Mouse (Mus musculus) liver, postnatal 0 days (tissue): ENCODE data around the gene Vamp5. TPM values are rescaled to one million over a fixed set of nuclear protein-coding genes. Genes with fewer than 3 reads are reported as not detected.

ENCODE experiments used
- ATAC-seq: fragments of 200-750 bp; cut with Nextera tagmentation; 2 replicates; pipeline ENCODE4 v1.8.0; 2017; ENCODE audit warnings: mild to moderate bottlenecking, moderate library complexity
- DNase-seq: peaks from one replicate; pipeline ENCODE4 v3.0.0-alpha.2; 2016
- H3K27ac ChIP-seq: fragments of 300-500 bp; sonication (generic); 2 replicates; pipeline ENCODE4 v1.5.1; 2014; ENCODE audit warnings: antibody characterized with exemption, moderate library complexity, mild to moderate bottlenecking, low read depth
- H3K27me3 ChIP-seq: fragments of 300-500 bp; sonication (generic); 2 replicates; pipeline ENCODE4 v1.6.1; 2014; ENCODE audit warnings: low read length, control low read depth, mixed read lengths; ENCODE audit not compliant: insufficient read depth
- H3K36me3 ChIP-seq: fragments of 300-500 bp; sonication (generic); replicated peaks from 2 replicates; pipeline ENCODE4 v1.6.1; 2014; ENCODE audit warnings: mild to moderate bottlenecking, control low read depth, low read length, moderate library complexity, mixed read lengths; ENCODE audit not compliant: insufficient read depth
- H3K4me1 ChIP-seq: fragments of 300-500 bp; sonication (generic); 2 replicates; pipeline ENCODE4 v1.6.1; 2014; ENCODE audit warnings: antibody characterized with exemption, mild to moderate bottlenecking, control low read depth; ENCODE audit not compliant: insufficient read depth
- H3K4me2 ChIP-seq: fragments of 300-500 bp; sonication (generic); 2 replicates; pipeline ENCODE4 v1.6.1; 2014; ENCODE audit warnings: low read depth, mild to moderate bottlenecking, low read length, moderate library complexity, mixed read lengths
- H3K4me3 ChIP-seq: fragments of 300-500 bp; sonication (generic); 2 replicates; pipeline ENCODE4 v1.5.1; 2014; ENCODE audit warnings: low read depth, low read length
- H3K9ac ChIP-seq: fragments of 300-500 bp; sonication (generic); replicated peaks from 2 replicates; pipeline ENCODE4 v1.6.1; 2014; ENCODE audit warnings: mild to moderate bottlenecking, moderate library complexity
- H3K9me3 ChIP-seq: fragments of 300-500 bp; sonication (generic); 2 replicates; pipeline ENCODE4 v1.6.1; 2016; ENCODE audit warnings: mild to moderate bottlenecking, control low read depth, low read length, mixed read lengths
- CTCF ChIP-seq: sonication (generic); IDR thresholded peaks from 2 replicates; pipeline ENCODE4 v1.5.1; 2016; ENCODE audit warnings: antibody characterized with exemption, low read depth
- EP300 ChIP-seq: IDR thresholded peaks from 2 replicates; pipeline ENCODE4 v1.6.1; 2016; ENCODE audit warnings: antibody characterized with exemption, low read depth, mild to moderate bottlenecking
- WGBS: fragments of 180-500 bp; shearing (Covaris S2); extraction: QIAGEN DNeasy Blood & Tissue Kit; methylation state at CpG from one replicate; pipeline ENCODE4 v1.1.7; 2014; ENCODE audit not compliant: insufficient replicate concordance; 5-methylcytosine and 5-hydroxymethylcytosine counted together
- polyA plus RNA-seq: library from polyadenylated mRNA; unstranded; fragments of >200 nt; fragmentation: Nextera tagmentation; extraction: Ambion mirVana; gene quantifications from 2 replicates; pipeline ENCODE4 v1.2.1, GENCODE M21; 2015

Vamp5 gene
- polyA plus RNA-seq, result 50.8 and 53.1 TPM in 2 replicates

DNA sequence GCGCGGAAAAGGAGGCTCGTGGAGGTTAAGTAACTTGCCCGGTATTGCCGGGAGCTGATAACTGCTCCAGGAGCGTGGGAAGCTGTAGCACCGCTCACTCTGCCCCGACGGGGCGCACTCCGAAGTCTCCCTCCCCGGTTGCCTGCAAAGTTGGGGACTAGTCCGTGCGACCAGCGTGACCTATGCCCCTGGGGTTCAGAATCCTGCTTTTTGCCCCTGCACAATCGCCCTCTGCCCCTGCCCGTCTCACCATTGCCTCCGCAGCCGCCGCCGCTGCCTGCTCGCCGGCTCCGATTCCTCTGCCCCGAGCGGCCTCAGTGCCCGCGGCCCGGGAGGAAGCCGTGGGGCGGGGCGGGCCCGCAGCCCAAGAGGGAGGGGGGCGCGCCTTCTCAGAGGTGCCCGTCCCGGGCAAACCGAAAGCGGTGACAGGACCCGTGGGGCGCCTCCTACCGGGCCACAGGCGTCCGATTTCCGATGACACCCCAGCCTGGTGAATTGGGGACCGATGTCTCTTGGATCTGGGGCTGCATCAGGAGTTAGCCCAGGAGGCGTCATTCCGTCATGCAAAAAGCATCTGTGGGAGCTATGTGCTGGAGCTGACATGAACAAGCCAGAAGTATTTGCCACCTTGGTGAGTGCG is at the start of gene Vamp5:
Vamp5 (minus strand) TSS at position 338 of the 640 bp plus-strand sequence.
- H3K4me2 ChIP-seq, result peak within 1 kb of the TSS; percentile 70
- TF ChIP-seq EP300, result no peak
- TF ChIP-seq CTCF, result peak; percentile 72
- no peaks in the 10 kb centered on the region for H3K27me3 ChIP-seq
- peak within 1 kb of the TSS; percentile 75 for H3K4me3 ChIP-seq
- no peaks in the 10 kb centered on the region for H3K9me3 ChIP-seq
- peaks cover 24% of the 10 kb centered on the region for H3K4me1 ChIP-seq
- DNase-seq (peak; percentile 92), ATAC-seq (peak; percentile 90)
- 2% methylated on average over 49 of the region's 49 CpGs for WGBS
- peaks cover 13% of the 10 kb centered on the region for H3K36me3 ChIP-seq
- H3K9ac ChIP-seq, result peak within 1 kb of the TSS; percentile 79
- H3K27ac ChIP-seq, result peak within 1 kb of the TSS; percentile 86

DNA sequence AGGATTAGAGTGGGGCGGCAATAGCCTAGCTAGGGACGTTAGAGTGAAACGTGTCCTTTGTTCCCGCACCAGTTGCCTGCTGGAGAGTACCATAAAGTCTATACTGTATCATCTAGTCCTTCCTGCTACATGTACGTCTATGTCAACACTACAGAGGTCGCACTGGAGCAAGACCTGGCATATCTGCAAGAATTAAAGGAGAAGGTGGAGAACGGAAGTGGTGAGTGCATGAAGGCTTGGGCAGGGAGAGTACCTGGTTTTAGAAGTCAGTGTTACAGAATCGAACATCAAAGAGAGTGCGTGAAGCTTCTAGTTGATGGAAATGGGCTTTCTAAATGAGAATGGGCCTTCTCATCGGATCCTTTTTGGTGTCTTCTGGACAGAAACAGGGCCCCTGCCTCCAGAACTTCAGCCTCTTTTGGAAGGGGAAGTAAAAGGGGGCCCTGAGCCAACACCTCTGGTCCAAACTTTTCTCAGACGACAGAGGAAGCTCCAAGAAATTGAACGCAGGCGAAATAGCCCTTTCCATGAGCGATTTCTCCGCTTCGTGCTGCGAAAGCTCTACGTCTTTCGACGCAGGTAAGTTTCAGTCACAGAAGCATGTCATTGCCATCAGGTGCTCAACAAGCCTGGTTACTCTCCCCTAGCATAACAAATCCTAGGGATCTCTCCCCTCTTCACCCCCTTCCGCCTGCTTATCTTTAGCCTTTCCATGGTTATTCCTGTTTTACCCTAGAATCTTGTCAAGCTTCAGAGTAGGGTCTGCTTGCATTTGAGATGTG is 49.0 kb upstream of the Vamp5 start:
- H3K4me2 ChIP-seq, result no peak overlapping the region
- H3K9ac ChIP-seq, result no peak overlapping the region
- 82% methylated on average over 21 of the region's 21 CpGs for WGBS
- no peak overlapping the region for H3K4me3 ChIP-seq
- H3K9me3 ChIP-seq, result no peaks in the 10 kb centered on the region
- ATAC-seq, result no peak
- H3K27me3 ChIP-seq, result no peaks in the 10 kb centered on the region
- H3K36me3 ChIP-seq, result peaks cover 62% of the 10 kb centered on the region
- H3K4me1 ChIP-seq, result no peaks in the 10 kb centered on the region; the same call in 1 of the 2 replicates
- TF ChIP-seq CTCF, result no peak
- TF ChIP-seq EP300, result no peak
- no peak for DNase-seq
- H3K27ac ChIP-seq, result no peak overlapping the region

DNA sequence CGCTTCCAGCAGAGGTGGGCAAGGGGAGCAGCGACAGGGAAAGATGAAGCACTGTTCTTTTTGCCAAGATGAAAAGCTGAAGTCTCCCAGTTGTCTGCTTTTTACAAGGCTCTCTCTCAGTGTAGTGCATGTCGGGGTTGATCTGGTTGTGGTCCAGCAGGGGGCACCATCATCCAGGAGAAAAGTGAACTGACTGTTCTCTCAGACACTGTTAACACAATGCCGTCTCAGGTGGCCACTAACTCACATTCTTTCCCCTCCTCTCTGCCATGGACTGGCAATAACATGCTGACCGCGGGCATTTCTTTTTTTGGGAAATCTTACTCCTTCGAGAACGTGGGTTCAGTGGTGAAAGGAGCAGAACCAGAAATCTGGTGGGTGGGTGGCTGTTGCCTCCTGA is 47.8 kb upstream of the Vamp5 start:
- WGBS, result 41% methylated on average over 8 of the region's 8 CpGs
- DNase-seq, result peak; percentile 81
- no peak for TF ChIP-seq EP300
- peak; percentile 91 for TF ChIP-seq CTCF
- Histone ChIP-seq H3K9ac (0 out of 2 replicates have a peak overlapping the region, but pooled peaks have one; percentile 7), H3K36me3 (peaks cover 66% of the 10 kb centered on the region), H3K4me3 (no peak overlapping the region), H3K4me2 (no peak overlapping the region), H3K27me3 (no peaks in the 10 kb centered on the region), H3K27ac (no peak overlapping the region), H3K4me1 (no peaks in the 10 kb centered on the region; the same call in 1 of the 2 replicates), H3K9me3 (no peaks in the 10 kb centered on the region)
- peak; percentile 58; the same call in 1 of the 2 replicates for ATAC-seq

DNA sequence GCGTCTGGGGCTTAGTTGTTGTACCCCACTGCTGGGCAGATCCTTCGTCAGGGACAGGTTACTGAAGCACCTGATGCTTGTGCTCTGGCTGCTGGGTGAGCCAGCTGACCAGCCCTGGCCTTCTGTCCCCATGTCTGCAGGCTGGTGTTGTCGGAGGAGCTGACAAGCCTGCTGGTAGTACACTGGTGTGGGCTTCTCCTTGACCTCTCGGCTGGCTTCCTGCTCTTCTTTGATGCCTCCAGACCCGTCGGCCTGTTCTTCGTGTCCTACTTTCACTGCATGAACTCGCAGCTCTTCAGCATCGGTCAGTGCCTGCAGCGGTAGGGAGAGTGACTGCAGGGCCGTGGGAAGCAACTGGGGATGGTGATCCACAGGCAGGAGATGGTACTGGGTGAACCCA is 45.4 kb upstream of the Vamp5 start:
- no peaks in the 10 kb centered on the region for H3K9me3 ChIP-seq
- no peak overlapping the region for H3K4me2 ChIP-seq
- H3K4me3 ChIP-seq, result no peak overlapping the region
- peaks cover 52% of the 10 kb centered on the region for H3K36me3 ChIP-seq
- TF ChIP-seq CTCF, result no peak
- TF ChIP-seq EP300, result no peak
- no peak overlapping the region for H3K27ac ChIP-seq
- no peak overlapping the region for H3K9ac ChIP-seq
- WGBS, result 88% methylated on average over 11 of the region's 11 CpGs
- no peaks in the 10 kb centered on the region for H3K27me3 ChIP-seq
- ATAC-seq (no peak), DNase-seq (no peak)
- no peaks in the 10 kb centered on the region for H3K4me1 ChIP-seq

DNA sequence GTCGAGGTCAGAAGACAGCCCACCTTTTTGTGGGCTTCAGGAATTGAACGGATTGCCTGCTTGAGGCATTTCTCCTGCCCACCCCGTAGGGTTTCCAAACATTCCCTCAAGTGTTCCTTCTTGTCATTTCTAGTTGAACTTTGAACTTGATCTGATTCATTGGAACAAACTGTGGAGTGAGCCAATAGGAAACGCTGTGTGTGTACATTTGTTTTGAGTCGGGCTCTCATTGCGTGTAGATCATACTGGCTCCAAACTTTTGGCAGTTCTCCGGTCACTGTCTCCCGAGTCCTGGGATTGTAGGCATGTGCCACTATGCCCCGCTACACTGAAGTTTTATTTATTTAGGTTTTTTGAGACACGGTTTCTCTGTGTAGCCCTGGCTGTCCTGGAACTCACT is 40.6 kb upstream of the Vamp5 start:
- DNase-seq, result no peak
- no peak overlapping the region for H3K9ac ChIP-seq
- no peak overlapping the region for H3K4me2 ChIP-seq
- WGBS, result 75% methylated on average over 10 of the region's 10 CpGs
- H3K4me3 ChIP-seq, result no peak overlapping the region
- TF ChIP-seq CTCF (no peak), EP300 (no peak)
- H3K4me1 ChIP-seq, result peaks cover 16% of the 10 kb centered on the region
- no peaks in the 10 kb centered on the region for H3K27me3 ChIP-seq
- H3K9me3 ChIP-seq, result no peaks in the 10 kb centered on the region
- peak overlapping the region; percentile 41; the same call in 1 of the 2 replicates for H3K27ac ChIP-seq
- peak; percentile 47 for ATAC-seq
- peaks cover 46% of the 10 kb centered on the region for H3K36me3 ChIP-seq

DNA sequence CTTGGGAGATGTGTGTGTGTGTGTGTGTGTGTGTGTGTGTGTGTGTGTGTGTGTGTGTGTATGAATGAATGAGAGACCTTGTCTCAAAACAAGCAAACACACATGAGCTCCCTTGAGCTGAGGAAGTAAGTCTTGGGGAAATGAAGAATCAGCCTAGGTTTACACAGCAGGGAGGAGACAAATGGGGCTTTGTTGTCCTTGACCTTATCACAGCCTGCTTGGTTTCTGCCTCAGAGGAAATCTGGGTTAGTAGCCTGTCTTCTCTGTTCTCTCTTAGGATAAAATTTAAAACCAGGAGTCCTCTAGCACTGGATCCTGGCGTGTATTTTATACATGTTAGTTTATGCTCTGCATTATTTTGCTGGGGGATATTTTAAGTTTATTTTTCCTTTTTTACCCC is 39.5 kb upstream of the Vamp5 start:
- DNase-seq, result no peak
- Histone ChIP-seq H3K27ac (0 out of 2 replicates have a peak overlapping the region, but pooled peaks have one; percentile 22), H3K36me3 (peaks cover 37% of the 10 kb centered on the region)

More for the DNA sequence above, 39.5 kb upstream of the Vamp5 start:
- Histone ChIP-seq H3K4me2 (no peak overlapping the region), H3K9me3 (no peaks in the 10 kb centered on the region), H3K27me3 (no peaks in the 10 kb centered on the region), H3K9ac (no peak overlapping the region), H3K4me1 (peaks cover 25% of the 10 kb centered on the region), H3K4me3 (no peak overlapping the region)
- no peak for ATAC-seq
- TF ChIP-seq CTCF (no peak), EP300 (no peak)
- 76% methylated on average over 1 of the region's 1 CpGs for WGBS
